Comparison of ENCODE assay signal across 10 mouse cellular contexts in genomic region chr17:7925413-7926160, GRCm38 (mm10). TPM values are rescaled to one million over a fixed set of nuclear protein-coding genes. Genes with fewer than 3 reads are reported as not detected.
DNase-seq lines count a peak whose midpoint lies in the region; ATAC-seq and TF ChIP-seq lines count a peak whose summit lies in the region.
"Had no signal": no experiment of that assay in that cellular context is flagged by ENCODE, and none has a peak within 500 bp of the region (broad histone marks: within the 10 kb centered on the region; RNA-seq: fewer than 3 reads in every experiment).

Gene Tagap (plus strand): TSS chr17:7926000.

- H3K27me3 ChIP-seq in kidney, adult 2 months (replicated peaks; ENCODE audit: control insufficient read depth, insufficient read depth, low read length): no peaks in the 10 kb centered on the region
- no peaks in the 10 kb centered on the region for H3K27me3 ChIP-seq in stomach, embryonic 14.5 days (ENCODE audit: control insufficient read depth, insufficient read depth, low read length)
- H3K27me3 ChIP-seq in hindbrain, embryonic 14.5 days (ENCODE audit: control insufficient read depth, insufficient read depth, low read length): no peaks in the 10 kb centered on the region

- peak; percentile 24 for DNase-seq in kidney, adult 2 months
- no peak for DNase-seq in kidney, adult 18-20 months
- DNase-seq in lung, postnatal 10 days: peak; percentile 26
- DNase-seq in hindbrain, embryonic 14.5 days (ENCODE audit: low spot score): no peak
- no peak for DNase-seq in heart, adult 8-10 months (ENCODE audit: low spot score)
- no peak for DNase-seq in left cerebral cortex, adult 8-10 months (ENCODE audit: low spot score in 2 of 2)
- DNase-seq: embryo, embryonic 11 days had no signal

- no peak within 1 kb of the TSS for H3K27ac ChIP-seq in kidney, adult 2 months (ENCODE audit: insufficient read depth, low read depth, low read length)
- H3K27ac ChIP-seq in bone marrow, adult 2 months (ENCODE audit: control insufficient read depth, insufficient read depth, low read depth, low read length, poor library complexity): peak within 1 kb of the TSS; percentile 66
- H3K27ac ChIP-seq in stomach, embryonic 14.5 days (ENCODE audit: low read length): no peak within 1 kb of the TSS
- H3K27ac ChIP-seq in hindbrain, embryonic 14.5 days: no peak within 1 kb of the TSS

- H3K36me3 ChIP-seq in kidney, adult 2 months (ENCODE audit: control insufficient read depth, insufficient read depth, low read length): no peaks in the 10 kb centered on the region
- H3K36me3 ChIP-seq in stomach, embryonic 14.5 days (ENCODE audit: control insufficient read depth, insufficient read depth, low read length): no peaks in the 10 kb centered on the region
- H3K36me3 ChIP-seq in hindbrain, embryonic 14.5 days (replicated peaks; ENCODE audit: control insufficient read depth, insufficient read depth): no peaks in the 10 kb centered on the region
- H3K36me3 ChIP-seq: G1E had no signal

- peak within 1 kb of the TSS; percentile 26; the same call in 1 of the 2 replicates for H3K4me3 ChIP-seq in kidney, adult 2 months (ENCODE audit: insufficient read depth, low read depth, low read length)
- H3K4me3 ChIP-seq in bone marrow, adult 2 months (replicated peaks; ENCODE audit: control insufficient read depth, low read depth, low read length): peak within 1 kb of the TSS; percentile 67
- H3K4me3 ChIP-seq in stomach, embryonic 14.5 days (ENCODE audit: low read depth, low read length): no peak within 1 kb of the TSS
- H3K4me3 ChIP-seq in hindbrain, embryonic 14.5 days (replicated peaks; ENCODE audit: low read length): no peak within 1 kb of the TSS

- H3K4me1 ChIP-seq in kidney, adult 2 months (ENCODE audit: control insufficient read depth, insufficient read depth, low read length): peaks cover 4% of the 10 kb centered on the region; the same call in 1 of the 2 replicates
- peaks cover 1% of the 10 kb centered on the region for H3K4me1 ChIP-seq in bone marrow, adult 2 months (ENCODE audit: control insufficient read depth, insufficient read depth, low read length)
- no peaks in the 10 kb centered on the region for H3K4me1 ChIP-seq in stomach, embryonic 14.5 days (ENCODE audit: control insufficient read depth, insufficient read depth, low read length)
- no peaks in the 10 kb centered on the region for H3K4me1 ChIP-seq in hindbrain, embryonic 14.5 days (replicated peaks; ENCODE audit: control insufficient read depth, insufficient read depth, low read length)

- WGBS in kidney, adult 2 months: 24% methylated on average over 13 of the region's 13 CpGs
- WGBS in bone marrow, adult 2 months: 7% methylated on average over 13 of the region's 13 CpGs
- 49% methylated on average over 13 of the region's 13 CpGs for WGBS in stomach, embryonic 14.5 days
- 71% methylated on average over 13 of the region's 13 CpGs for WGBS in hindbrain, embryonic 14.5 days

- no peak for TF ChIP-seq CTCF in kidney, adult 2 months (conservative IDR thresholded peaks at IDR 0.05; ENCODE audit: insufficient read depth, insufficient read length, low read depth, low read length)
- TF ChIP-seq CTCF in bone marrow, adult 2 months (IDR thresholded peaks at IDR 0.05; ENCODE audit: control insufficient read depth, insufficient read depth, low read length): no peak

- ATAC-seq in stomach, embryonic 14.5 days (ENCODE audit: insufficient number of reproducible peaks, insufficient read depth, low FRiP score, low read depth): no peak
- ATAC-seq in hindbrain, embryonic 14.5 days (ENCODE audit: low FRiP score): no peak

- TF ChIP-seq POLR2A in kidney, adult 2 months (IDR thresholded peaks at IDR 0.05; ENCODE audit: low read depth, low read length): no peak
- TF ChIP-seq POLR2A in bone marrow, adult 2 months (IDR thresholded peaks at IDR 0.05; ENCODE audit: borderline replicate concordance, control insufficient read depth, low read depth, low read length): peak; percentile 37; the same call in 1 of the 2 replicates

- H3K9ac ChIP-seq in stomach, embryonic 14.5 days (replicated peaks; ENCODE audit: low read depth, low read length): no peak within 1 kb of the TSS
- H3K9ac ChIP-seq in hindbrain, embryonic 14.5 days: no peak within 1 kb of the TSS

- H3K9me3 ChIP-seq in stomach, embryonic 14.5 days (ENCODE audit: control insufficient read depth, low read depth, low read length): no peaks in the 10 kb centered on the region
- no peaks in the 10 kb centered on the region for H3K9me3 ChIP-seq in hindbrain, embryonic 14.5 days (ENCODE audit: control insufficient read depth, low read length)
- H3K9me3 ChIP-seq: G1E had no signal

- H3K4me2 ChIP-seq in stomach, embryonic 14.5 days (replicated peaks; ENCODE audit: low read depth, low read length): 0 out of 2 replicates have a peak within 1 kb of the TSS, but pooled peaks have one; percentile 2
- no peak within 1 kb of the TSS for H3K4me2 ChIP-seq in hindbrain, embryonic 14.5 days (replicated peaks)

RNA-seq across cellular contexts. Expression of gene Tagap, which starts in this region (rescaled TPM):
- 0.91 and 1.8 TPM in 2 replicates for polyA plus RNA-seq in kidney, adult 2 months (2012; rRNA removed)
- polyA plus RNA-seq in bone marrow, adult 2 months (2011; ENCODE audit: insufficient read depth, insufficient read length, low replicate concordance, missing spikeins): 3.6 and 8.7 TPM in 2 replicates
- 0.75 and 1.5 TPM in 2 replicates for polyA plus RNA-seq in stomach, embryonic 14.5 days (2014; fragmentation: Nextera tagmentation; extraction: Ambion mirVana)
- polyA plus RNA-seq in hindbrain, embryonic 14.5 days (2014; fragmentation: Nextera tagmentation; extraction: Ambion mirVana): 0.50 and 0.92 TPM in 2 replicates
- 1 to 10 TPM; 2.1 to 3.2 (median 2.5) TPM for total RNA-seq in heart, adult 8-10 months (2022)
- 1 to 10 TPM; 5.9 to 6.8 (median 6.6) TPM for total RNA-seq in left cerebral cortex, adult 8-10 months (2022)

Comparison
In these comparisons a context has a peak if more than half of its experiments do, and no peak if none do; other contexts are left out.
1. DNase-seq: peak in kidney, adult 2 months (single experiment) and lung, postnatal 10 days (single experiment); none in kidney, adult 18-20 months (single experiment), hindbrain, embryonic 14.5 days (single experiment), heart, adult 8-10 months (single experiment) and left cerebral cortex, adult 8-10 months (0 of 2).
2. H3K4me3 ChIP-seq: peak in kidney, adult 2 months (single experiment) and bone marrow, adult 2 months (single experiment); none in stomach, embryonic 14.5 days (single experiment) and hindbrain, embryonic 14.5 days (single experiment).